Comparison of ENCODE assay signal across 26 mouse cellular contexts in genomic region chr12:52481969-52482550, GRCm38 (mm10). TPM values are rescaled to one million over a fixed set of nuclear protein-coding genes. Genes with fewer than 3 reads are reported as not detected.
DNase-seq lines count a peak whose midpoint lies in the region; ATAC-seq and TF ChIP-seq lines count a peak whose summit lies in the region.
"Had no signal": no experiment of that assay in that cellular context is flagged by ENCODE, and none has a peak within 500 bp of the region (broad histone marks: within the 10 kb centered on the region; RNA-seq: fewer than 3 reads in every experiment).

No protein-coding gene starts in this region.

- H3K27me3 ChIP-seq in midbrain, embryonic 14.5 days (ENCODE audit: control insufficient read depth, insufficient read depth, low read length), result no peaks in the 10 kb centered on the region
- H3K27me3 ChIP-seq in cerebellum, adult 2 months (ENCODE audit: control insufficient read depth, insufficient read depth, low read length), result no peaks in the 10 kb centered on the region
- H3K27me3 ChIP-seq in liver, postnatal 0 days (ENCODE audit: insufficient read depth, low read length), result no peaks in the 10 kb centered on the region
- H3K27me3 ChIP-seq: embryonic facial prominence, embryonic 13.5 days; forebrain, embryonic 13.5 days; heart, embryonic 13.5 days had no signal

- TF ChIP-seq EP300 in liver, postnatal 0 days (IDR thresholded peaks at IDR 0.05; ENCODE audit: low read depth), result no peak

- DNase-seq in frontal cortex, postnatal 14 days (ENCODE audit: low spot score in 2 of 2), result no peak
- peak; percentile 44 for DNase-seq in A20 (ENCODE audit: low read depth, low spot score)
- no peak for DNase-seq in midbrain, embryonic 14.5 days
- DNase-seq in cerebellum, adult 2 months, result no peak
- no peak for DNase-seq in liver, postnatal 0 days
- DNase-seq: adrenal gland, postnatal 10 days; adrenal gland, postnatal 36 days; cerebellum, adult 18-20 months; cerebellum, adult 9-11 months; cerebellum, postnatal 25 days; gastrocnemius, postnatal 25 days; heart, adult 18-20 months; heart, postnatal 14 days; heart, postnatal 4 days; kidney, adult 11 months; kidney, adult 8-10 months had no signal

- H3K4me1 ChIP-seq in midbrain, embryonic 14.5 days (ENCODE audit: control insufficient read depth, insufficient read depth, low read length), result no peaks in the 10 kb centered on the region
- no peaks in the 10 kb centered on the region for H3K4me1 ChIP-seq in cerebellum, adult 2 months (ENCODE audit: control insufficient read depth, insufficient read depth, low read length)
- 0 out of 2 replicates have a peak, but pooled peaks cover 2% of the 10 kb centered on the region for H3K4me1 ChIP-seq in liver, postnatal 0 days (ENCODE audit: insufficient read depth)
- H3K4me1 ChIP-seq: embryonic facial prominence, embryonic 13.5 days; forebrain, embryonic 10.5 days; forebrain, embryonic 13.5 days had no signal

- TF ChIP-seq POLR2A in cerebellum, adult 2 months (IDR thresholded peaks at IDR 0.05; ENCODE audit: borderline replicate concordance, insufficient read depth, low read length), result no peak

- H3K4me3 ChIP-seq in midbrain, embryonic 14.5 days (replicated peaks; ENCODE audit: low read depth, low read length), result no peak overlapping the region
- H3K4me3 ChIP-seq in cerebellum, adult 2 months (replicated peaks; ENCODE audit: insufficient read depth, low read depth, low read length), result no peak overlapping the region
- no peak overlapping the region for H3K4me3 ChIP-seq in liver, postnatal 0 days (ENCODE audit: low read depth, low read length)
- H3K4me3 ChIP-seq: embryonic facial prominence, embryonic 13.5 days; forebrain, embryonic 10.5 days; forebrain, embryonic 13.5 days; heart, embryonic 10.5 days; heart, embryonic 13.5 days had no signal

- no peak overlapping the region for H3K9ac ChIP-seq in midbrain, embryonic 14.5 days (replicated peaks; ENCODE audit: low read length)
- no peak overlapping the region for H3K9ac ChIP-seq in liver, postnatal 0 days (replicated peaks)
- H3K9ac ChIP-seq: embryonic facial prominence, embryonic 13.5 days; forebrain, embryonic 13.5 days; heart, embryonic 13.5 days; hindbrain, embryonic 14.5 days had no signal

- 86% methylated on average over 5 of the region's 5 CpGs for WGBS in midbrain, embryonic 14.5 days
- 85% methylated on average over 5 of the region's 5 CpGs for WGBS in cerebellum, adult 2 months
- 57% methylated on average over 5 of the region's 5 CpGs for WGBS in liver, postnatal 0 days (ENCODE audit: insufficient replicate concordance)

- ATAC-seq in frontal cortex, adult (ENCODE audit: low TSS enrichment), result 0 out of 2 replicates have a peak, but pooled peaks have one; percentile 5
- peak; percentile 51 for ATAC-seq in activated CD4-positive, CD25-positive, alpha-beta regulatory T cell, adult 4 months
- ATAC-seq in midbrain, embryonic 14.5 days (ENCODE audit: low FRiP score, low TSS enrichment), result no peak
- ATAC-seq in liver, postnatal 0 days, result no peak
- ATAC-seq: forebrain, embryonic 13.5 days; forebrain, embryonic 16.5 days; hindbrain, postnatal 0 days had no signal

- no peak for TF ChIP-seq CTCF in cerebellum, adult 2 months (IDR thresholded peaks at IDR 0.05; ENCODE audit: borderline replicate concordance, insufficient read depth, low read depth, low read length)
- no peak for TF ChIP-seq CTCF in liver, postnatal 0 days (IDR thresholded peaks at IDR 0.05; ENCODE audit: low read depth)

- no peaks in the 10 kb centered on the region for H3K36me3 ChIP-seq in midbrain, embryonic 14.5 days (ENCODE audit: control insufficient read depth, insufficient read depth, low read length)
- no peaks in the 10 kb centered on the region for H3K36me3 ChIP-seq in liver, postnatal 0 days (replicated peaks; ENCODE audit: insufficient read depth, low read length)
- H3K36me3 ChIP-seq: embryonic facial prominence, embryonic 13.5 days; forebrain, embryonic 10.5 days; heart, embryonic 10.5 days; heart, embryonic 13.5 days had no signal

- no peaks in the 10 kb centered on the region for H3K9me3 ChIP-seq in midbrain, embryonic 14.5 days (ENCODE audit: control insufficient read depth, low read length)
- no peaks in the 10 kb centered on the region for H3K9me3 ChIP-seq in liver, postnatal 0 days (ENCODE audit: low read length)
- H3K9me3 ChIP-seq: embryonic facial prominence, embryonic 13.5 days; forebrain, embryonic 10.5 days; forebrain, embryonic 13.5 days; heart, embryonic 10.5 days; heart, embryonic 13.5 days had no signal

- no peak overlapping the region for H3K4me2 ChIP-seq in midbrain, embryonic 14.5 days (ENCODE audit: low read length)
- H3K4me2 ChIP-seq in liver, postnatal 0 days (ENCODE audit: low read depth, low read length), result no peak overlapping the region
- H3K4me2 ChIP-seq: embryonic facial prominence, embryonic 13.5 days; forebrain, embryonic 13.5 days; heart, embryonic 13.5 days; hindbrain, embryonic 14.5 days had no signal

- no peak overlapping the region for H3K27ac ChIP-seq in midbrain, embryonic 14.5 days (replicated peaks; ENCODE audit: low read depth, low read length)
- H3K27ac ChIP-seq in cerebellum, adult 2 months (ENCODE audit: insufficient read depth, low read length), result no peak overlapping the region
- H3K27ac ChIP-seq in liver, postnatal 0 days (ENCODE audit: low read depth), result no peak overlapping the region
- H3K27ac ChIP-seq: embryonic facial prominence, embryonic 13.5 days; forebrain, embryonic 10.5 days; forebrain, embryonic 13.5 days; heart, embryonic 10.5 days; heart, embryonic 13.5 days; hindbrain, embryonic 14.5 days; hindbrain, postnatal 0 days had no signal

RNA-seq across cellular contexts. Expression of gene Arhgap5, which starts 21.7 kb away (rescaled TPM):
- polyA plus RNA-seq in activated CD4-positive, CD25-positive, alpha-beta regulatory T cell, adult 4 months (2017; shearing (Covaris generic)), result 10 to 100 TPM; 19.4 to 20.3 TPM
- 42.5 and 46.0 TPM in 2 replicates for polyA plus RNA-seq in midbrain, embryonic 14.5 days (2014; fragmentation: Nextera tagmentation; extraction: Ambion mirVana)
- polyA plus RNA-seq in cerebellum, adult 2 months (2012; rRNA removed), result 74.7 and 80.7 TPM in 2 replicates
- 13.1 and 15.1 TPM in 2 replicates for polyA plus RNA-seq in liver, postnatal 0 days (2015; fragmentation: Nextera tagmentation; extraction: Ambion mirVana)

Comparison
In these comparisons a context has a peak if more than half of its experiments do, and no peak if none do; other contexts are left out.
1. ATAC-seq: peak in frontal cortex, adult (single experiment) and activated CD4-positive, CD25-positive, alpha-beta regulatory T cell, adult 4 months (single experiment); none in midbrain, embryonic 14.5 days (single experiment) and liver, postnatal 0 days (single experiment).